Mouse (Mus musculus) hindbrain, embryonic 11.5 days (tissue): ENCODE results near the gene Parg. TPM values are rescaled to one million over a fixed set of nuclear protein-coding genes. Genes with fewer than 3 reads are reported as not detected.

Experiments used
- ATAC-seq: fragments of 200-750 bp; cut with Nextera tagmentation; 2 replicates; pipeline ENCODE4 v1.8.0; 2017; ENCODE audit warnings: mild to moderate bottlenecking, moderate TSS enrichment, moderate library complexity; ENCODE audit not compliant: low FRiP score
- DNase-seq: peaks from one replicate; pipeline ENCODE4 v3.0.0-alpha.2; 2015; ENCODE audit warnings: low spot score
- H3K27ac ChIP-seq: fragments of 300-500 bp; sonication (generic); 2 replicates; pipeline ENCODE4 v1.5.1; 2014; ENCODE audit warnings: mild to moderate bottlenecking, low read depth, low read length
- H3K27me3 ChIP-seq: fragments of 300-500 bp; sonication (generic); 2 replicates; pipeline ENCODE4 v1.6.1; 2014; ENCODE audit warnings: mild to moderate bottlenecking, low read length, moderate library complexity, mixed read lengths; ENCODE audit not compliant: control insufficient read depth, insufficient read depth
- H3K36me3 ChIP-seq: fragments of 300-500 bp; sonication (generic); 2 replicates; pipeline ENCODE4 v1.6.1; 2014; ENCODE audit warnings: mild to moderate bottlenecking, low read length, moderate library complexity, mixed read lengths; ENCODE audit not compliant: control insufficient read depth, insufficient read depth
- H3K4me1 ChIP-seq: fragments of 300-500 bp; sonication (generic); replicated peaks from 2 replicates; pipeline ENCODE4 v1.6.1; 2014; ENCODE audit warnings: low read length, mixed read lengths; ENCODE audit not compliant: control insufficient read depth, insufficient read depth
- H3K4me2 ChIP-seq: fragments of 300-500 bp; sonication (generic); replicated peaks from 2 replicates; pipeline ENCODE4 v1.6.1; 2014; ENCODE audit warnings: mild to moderate bottlenecking, low read depth, low read length
- H3K4me3 ChIP-seq: fragments of 300-500 bp; sonication (generic); 2 replicates; pipeline ENCODE4 v1.5.1; 2014; ENCODE audit warnings: low read depth, low read length
- H3K9ac ChIP-seq: fragments of 300-500 bp; sonication (generic); 2 replicates; pipeline ENCODE4 v1.6.1; 2014; ENCODE audit warnings: low read depth, low read length
- H3K9me3 ChIP-seq: fragments of 300-500 bp; sonication (generic); 2 replicates; pipeline ENCODE4 v1.6.1; 2016; ENCODE audit warnings: low read length; ENCODE audit not compliant: control insufficient read depth
- WGBS: fragments of 180-500 bp; shearing (Covaris S2); extraction: QIAGEN DNeasy Blood & Tissue Kit; methylation state at CpG from one replicate; pipeline ENCODE4 v1.1.7; 2014; 5-methylcytosine and 5-hydroxymethylcytosine counted together
- polyA plus RNA-seq: library from polyadenylated mRNA; unstranded; fragments of >200 nt; fragmentation: Nextera tagmentation; extraction: Ambion mirVana; gene quantifications from 2 replicates; pipeline ENCODE4 v1.2.1, GENCODE M21; 2014

Parg gene
- polyA plus RNA-seq, 1 experiment from 2014 or later, result 62.0 TPM

- Histone ChIP-seq H3K36me3 (no peaks in the 10 kb centered on the region), H3K4me1 (no peaks in the 10 kb centered on the region), H3K27me3 (no peaks in the 10 kb centered on the region), H3K4me3 (no peak overlapping the region), H3K27ac (no peak overlapping the region), H3K9ac (no peak overlapping the region), H3K4me2 (no peak overlapping the region), H3K9me3 (no peaks in the 10 kb centered on the region)
- DNase-seq (no peak), ATAC-seq (no peak)
- WGBS, result 87% methylated on average over 9 of the region's 10 CpGs
Observed at GRCm38 (mm10) chr14:32344694-32345093, 142.9 kb downstream of the Parg start.

Other genes starting within 250 kb of the Parg start
- 0.18 and 0.23 TPM in 2 replicates for gene Galnt15, start 173.0 kb upstream of the Parg start, polyA plus RNA-seq
- gene Oxnad1, start 116.6 kb upstream of the Parg start, polyA plus RNA-seq, result 12.6 and 17.9 TPM in 2 replicates
- 83.3 and 84.3 TPM in 2 replicates for gene Dph3, start 116.2 kb upstream of the Parg start, polyA plus RNA-seq
- gene Msmb, start 59.9 kb upstream of the Parg start, polyA plus RNA-seq, result not detected in 2 replicates
- 101 and 103 TPM in 2 replicates for gene Ncoa4, start 42.1 kb upstream of the Parg start, polyA plus RNA-seq
- gene Timm23, start 51 bp upstream of the Parg start, polyA plus RNA-seq, result 257 and 276 TPM in 2 replicates
- 13.9 and 14.5 TPM in 2 replicates for gene Ogdhl, start 120.1 kb downstream of the Parg start, polyA plus RNA-seq
- 1.4 and 1.6 TPM in 2 replicates for gene 1700024G13Rik, start 186.4 kb downstream of the Parg start, polyA plus RNA-seq